Comparison of ENCODE assay signal across 22 mouse cellular contexts in the genomic region with DNA sequence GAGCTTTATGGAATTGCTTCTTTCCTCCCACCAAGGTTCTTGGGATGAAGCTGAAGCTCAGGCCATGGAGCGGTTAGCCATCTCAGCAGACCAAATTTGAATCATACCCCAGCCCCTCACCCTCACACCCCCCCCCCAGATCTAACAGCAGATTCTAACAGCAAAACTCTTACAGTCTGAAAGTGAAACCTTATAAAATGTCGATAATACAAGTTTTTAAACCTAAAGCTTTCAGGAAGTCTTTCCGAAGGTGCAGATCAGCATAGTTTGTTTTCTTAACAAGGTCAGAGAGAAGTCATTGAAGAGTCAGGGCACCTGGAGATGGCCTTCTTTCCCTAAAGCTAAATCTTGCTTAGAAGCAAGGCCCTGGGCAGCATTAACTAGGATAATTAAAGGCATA. TPM values are rescaled to one million over a fixed set of nuclear protein-coding genes. Genes with fewer than 3 reads are reported as not detected.
A peak's percentile ranks its signal among the peaks of the same experiment; 100 is the strongest.
DNase-seq lines count a peak whose midpoint lies in the region; ATAC-seq and TF ChIP-seq lines count a peak whose summit lies in the region.
"Had no signal": no experiment of that assay in that cellular context is flagged by ENCODE, and none has a peak within 500 bp of the region (broad histone marks: within the 10 kb centered on the region; RNA-seq: fewer than 3 reads in every experiment).

No protein-coding gene starts in this region.

- no peak for ATAC-seq in kidney, embryonic 15.5 days (replicated peaks; ENCODE audit: low FRiP score)
- no peak for ATAC-seq in stomach, embryonic 15.5 days (ENCODE audit: insufficient read depth, low FRiP score, low read depth)
- ATAC-seq in erythroblast, adult 5-6 weeks (replicated peaks; ENCODE audit: low FRiP score, poor library complexity, severe bottlenecking) = no peak
- ATAC-seq: forebrain, embryonic 13.5 days; intestine, embryonic 15.5 days; midbrain, embryonic 13.5 days had no signal

- no peak overlapping the region for H3K4me2 ChIP-seq in kidney, embryonic 15.5 days
- no peak overlapping the region for H3K4me2 ChIP-seq in stomach, embryonic 15.5 days
- H3K4me2 ChIP-seq: forebrain, embryonic 13.5 days; heart, embryonic 12.5 days; intestine, embryonic 15.5 days; limb, embryonic 15.5 days; liver, embryonic 15.5 days; midbrain, embryonic 13.5 days had no signal

- no peak for TF ChIP-seq CTCF in gastrocnemius, adult 2 months (IDR thresholded peaks at IDR 0.05)

- H3K4me1 ChIP-seq in kidney, embryonic 15.5 days = peaks cover 14% of the 10 kb centered on the region
- H3K4me1 ChIP-seq in stomach, embryonic 15.5 days = peaks cover 11% of the 10 kb centered on the region; the same call in 1 of the 2 replicates
- H3K4me1 ChIP-seq: liver, embryonic 15.5 days had no signal

- H3K27ac ChIP-seq in gastrocnemius, adult 2 months = peak overlapping the region; percentile 20; the same call in 1 of the 2 replicates
- H3K27ac ChIP-seq in kidney, embryonic 15.5 days = peak overlapping the region; percentile 37; the same call in 1 of the 2 replicates
- 0 out of 2 replicates have a peak overlapping the region, but pooled peaks have one; percentile 9 for H3K27ac ChIP-seq in stomach, embryonic 15.5 days
- H3K27ac ChIP-seq: hindbrain, embryonic 10.5 days; intestine, embryonic 15.5 days; limb, embryonic 15.5 days; liver, embryonic 15.5 days; midbrain, embryonic 13.5 days had no signal

- H3K36me3 ChIP-seq in kidney, embryonic 15.5 days = peaks cover 8% of the 10 kb centered on the region; the same call in 1 of the 2 replicates
- H3K36me3 ChIP-seq in stomach, embryonic 15.5 days = no peaks in the 10 kb centered on the region
- H3K36me3 ChIP-seq: intestine, embryonic 15.5 days; liver, embryonic 15.5 days had no signal

- no peaks in the 10 kb centered on the region for H3K27me3 ChIP-seq in kidney, embryonic 15.5 days
- H3K27me3 ChIP-seq in stomach, embryonic 15.5 days (replicated peaks) = no peaks in the 10 kb centered on the region
- H3K27me3 ChIP-seq: CH12.LX; forebrain, embryonic 13.5 days; heart, embryonic 12.5 days; intestine, embryonic 15.5 days; limb, embryonic 15.5 days; liver, embryonic 15.5 days; midbrain, embryonic 13.5 days had no signal

- no peak overlapping the region for H3K4me3 ChIP-seq in gastrocnemius, adult 2 months
- H3K4me3 ChIP-seq in kidney, embryonic 15.5 days (replicated peaks) = no peak overlapping the region
- H3K4me3 ChIP-seq in stomach, embryonic 15.5 days (replicated peaks) = no peak overlapping the region
- H3K4me3 ChIP-seq: erythroblast, embryonic 14.5 days; forebrain, embryonic 13.5 days; heart, embryonic 12.5 days; hindbrain, embryonic 10.5 days; intestine, embryonic 15.5 days; limb, embryonic 15.5 days; liver, embryonic 15.5 days; midbrain, embryonic 13.5 days had no signal

- no peak overlapping the region for H3K9ac ChIP-seq in kidney, embryonic 15.5 days
- H3K9ac ChIP-seq in stomach, embryonic 15.5 days = no peak overlapping the region
- H3K9ac ChIP-seq: forebrain, embryonic 13.5 days; heart, embryonic 12.5 days; intestine, embryonic 15.5 days; limb, embryonic 15.5 days; liver, embryonic 15.5 days; midbrain, embryonic 13.5 days had no signal

- no peaks in the 10 kb centered on the region for H3K9me3 ChIP-seq in kidney, embryonic 15.5 days (replicated peaks)
- no peaks in the 10 kb centered on the region for H3K9me3 ChIP-seq in stomach, embryonic 15.5 days
- H3K9me3 ChIP-seq: forebrain, embryonic 13.5 days; intestine, embryonic 15.5 days; limb, embryonic 15.5 days; liver, embryonic 15.5 days; midbrain, embryonic 13.5 days had no signal

- 28% methylated on average over 3 of the region's 3 CpGs for WGBS in kidney, embryonic 15.5 days
- WGBS in stomach, embryonic 15.5 days = 37% methylated on average over 3 of the region's 3 CpGs

- intact Hi-C loops in gastrocnemius, adult 2 months (cut with DNase I) = no loop called here

- no peak for DNase-seq in gastrocnemius, adult 2 months
- no peak for DNase-seq in gastrocnemius, adult 8-10 months (ENCODE audit: low spot score in 2 of 2)
- DNase-seq in kidney, adult 9 months = no peak
- DNase-seq in induced T-regulatory cell, adult 2 months (ENCODE audit: low read depth) = peak; percentile 45
- no peak for DNase-seq in ovary, postnatal 36 days (ENCODE audit: low spot score)
- DNase-seq: cerebellum, adult 18-20 months; cerebellum, postnatal 36 days; gastrocnemius, postnatal 25 days; thymus, adult 18-20 months; thymus, postnatal 4 days had no signal

RNA-seq across cellular contexts. Expression of a gene that starts 53.3 kb away (rescaled TPM):
- total RNA-seq in gastrocnemius, adult 2 months (2021) = 1 to 10 TPM; 5.5 to 9.0 TPM
- total RNA-seq in gastrocnemius, adult 8-10 months (2022) = 1 to 10 TPM; 2.8 to 6.3 (median 4.4) TPM
- 15.9 and 18.5 TPM in 2 replicates for polyA plus RNA-seq in kidney, embryonic 15.5 days (2015; fragmentation: Nextera tagmentation; extraction: Ambion mirVana)
- 29.0 and 29.6 TPM in 2 replicates for polyA plus RNA-seq in stomach, embryonic 15.5 days (2015; fragmentation: Nextera tagmentation; extraction: Ambion mirVana)
- total RNA-seq in erythroblast, adult 5-6 weeks (2015; ENCODE audit: low replicate concordance) = not detected in 2 replicates
- 0.70 TPM in 1 of 2 replicates, not detected in the other for total RNA-seq in erythroblast, adult 5-6 weeks (2017; ENCODE audit: low replicate concordance)
